Mouse (Mus musculus): ENCODE results near the gene Zeb2. TPM values are rescaled to one million over a fixed set of nuclear protein-coding genes. Genes with fewer than 3 reads are reported as not detected.
A peak's percentile ranks its signal among the peaks of the same experiment; 100 is the strongest.

The Zeb2 gene
- polyA plus RNA-seq, 1 experiment from 2014 or later, result 96.4 TPM

- Histone ChIP-seq H3K9me3 (no peaks in the 10 kb centered on the region), H3K27me3 (no peaks in the 10 kb centered on the region; the same call in 1 of the 2 replicates), H3K4me2 (no peak overlapping the region), H3K27ac (no peak overlapping the region), H3K36me3 (no peaks in the 10 kb centered on the region), H3K4me1 (peaks cover 36% of the 10 kb centered on the region), H3K4me3 (no peak overlapping the region), H3K9ac (no peak overlapping the region)
- 80% methylated on average over 9 of the region's 9 CpGs for WGBS
- ATAC-seq (ENCODE audit: insufficient number of reproducible peaks, insufficient read depth, low FRiP score, low TSS enrichment, low read depth), result no peak
Measured at GRCm38 (mm10) chr2:45058183-45058582, 59.0 kb downstream of the Zeb2 start.

GRCm38 (mm10) chr2:45056856-45057562 is 60.2 kb downstream of the Zeb2 start:
- Histone ChIP-seq H3K9ac (no peak overlapping the region), H3K9me3 (no peaks in the 10 kb centered on the region), H3K4me3 (no peak overlapping the region), H3K27me3 (no peaks in the 10 kb centered on the region; the same call in 1 of the 2 replicates), H3K4me2 (no peak overlapping the region), H3K4me1 (peaks cover 40% of the 10 kb centered on the region), H3K27ac (no peak overlapping the region), H3K36me3 (no peaks in the 10 kb centered on the region)
- no peak for ATAC-seq (ENCODE audit: insufficient number of reproducible peaks, insufficient read depth, low FRiP score, low TSS enrichment, low read depth)
- WGBS, result 82% methylated on average over 10 of the region's 10 CpGs

GRCm38 (mm10) chr2:45055926-45056325 is 61.3 kb downstream of the Zeb2 start:
- Histone ChIP-seq H3K4me2 (no peak overlapping the region), H3K27ac (no peak overlapping the region), H3K9ac (no peak overlapping the region), H3K9me3 (no peaks in the 10 kb centered on the region), H3K4me1 (peaks cover 42% of the 10 kb centered on the region), H3K36me3 (no peaks in the 10 kb centered on the region), H3K27me3 (no peaks in the 10 kb centered on the region; the same call in 1 of the 2 replicates), H3K4me3 (no peak overlapping the region)
- WGBS, result 83% methylated on average over 6 of the region's 6 CpGs
- ATAC-seq (ENCODE audit: insufficient number of reproducible peaks, insufficient read depth, low FRiP score, low TSS enrichment, low read depth), result no peak

- Histone ChIP-seq H3K4me3 (no peak overlapping the region), H3K4me2 (no peak overlapping the region), H3K9me3 (no peaks in the 10 kb centered on the region), H3K27me3 (no peaks in the 10 kb centered on the region), H3K27ac (no peak overlapping the region), H3K9ac (no peak overlapping the region), H3K36me3 (no peaks in the 10 kb centered on the region), H3K4me1 (peaks cover 42% of the 10 kb centered on the region)
- WGBS, result 78% methylated on average over 8 of the region's 8 CpGs
- no peak for ATAC-seq (ENCODE audit: insufficient number of reproducible peaks, insufficient read depth, low FRiP score, low TSS enrichment, low read depth)
Measured at GRCm38 (mm10) chr2:45055034-45055615, 62.1 kb downstream of the Zeb2 start.

- Histone ChIP-seq H3K9me3 (no peaks in the 10 kb centered on the region), H3K9ac (no peak overlapping the region), H3K36me3 (no peaks in the 10 kb centered on the region), H3K4me1 (peaks cover 42% of the 10 kb centered on the region), H3K4me3 (no peak overlapping the region), H3K27ac (no peak overlapping the region), H3K27me3 (no peaks in the 10 kb centered on the region), H3K4me2 (no peak overlapping the region)
- 67% methylated on average over 11 of the region's 11 CpGs for WGBS
- ATAC-seq (ENCODE audit: insufficient number of reproducible peaks, insufficient read depth, low FRiP score, low TSS enrichment, low read depth), result no peak
Measured at GRCm38 (mm10) chr2:45054070-45055025, 62.8 kb downstream of the Zeb2 start.

- H3K4me3 ChIP-seq, result no peak overlapping the region
- H3K27ac ChIP-seq, result 0 out of 2 replicates have a peak overlapping the region, but pooled peaks have one; percentile 5
- H3K36me3 ChIP-seq, result no peaks in the 10 kb centered on the region
- WGBS, result 66% methylated on average over 4 of the region's 4 CpGs
- H3K9me3 ChIP-seq, result no peaks in the 10 kb centered on the region
- no peaks in the 10 kb centered on the region for H3K27me3 ChIP-seq
- no peak overlapping the region for H3K9ac ChIP-seq
- H3K4me2 ChIP-seq, result no peak overlapping the region
- ATAC-seq (ENCODE audit: insufficient number of reproducible peaks, insufficient read depth, low FRiP score, low TSS enrichment, low read depth), result no peak
- peaks cover 34% of the 10 kb centered on the region for H3K4me1 ChIP-seq
Measured at GRCm38 (mm10) chr2:45052587-45052986, 64.6 kb downstream of the Zeb2 start.

GRCm38 (mm10) chr2:45051321-45051720 is 65.9 kb downstream of the Zeb2 start:
- no peaks in the 10 kb centered on the region for H3K27me3 ChIP-seq
- no peak overlapping the region for H3K27ac ChIP-seq
- no peak overlapping the region for H3K4me3 ChIP-seq
- no peaks in the 10 kb centered on the region for H3K36me3 ChIP-seq
- ATAC-seq (ENCODE audit: insufficient number of reproducible peaks, insufficient read depth, low FRiP score, low TSS enrichment, low read depth), result no peak
- no peak overlapping the region for H3K4me2 ChIP-seq
- peaks cover 39% of the 10 kb centered on the region for H3K4me1 ChIP-seq
- no peaks in the 10 kb centered on the region for H3K9me3 ChIP-seq
- WGBS, result 42% methylated on average over 2 of the region's 2 CpGs
- H3K9ac ChIP-seq, result no peak overlapping the region

GRCm38 (mm10) chr2:45049923-45050322 is 67.3 kb downstream of the Zeb2 start:
- no peak overlapping the region for H3K9ac ChIP-seq
- 70% methylated on average over 4 of the region's 4 CpGs for WGBS
- ATAC-seq (ENCODE audit: insufficient number of reproducible peaks, insufficient read depth, low FRiP score, low TSS enrichment, low read depth), result no peak
- H3K9me3 ChIP-seq, result no peaks in the 10 kb centered on the region
- H3K4me2 ChIP-seq, result no peak overlapping the region
- H3K27me3 ChIP-seq, result no peaks in the 10 kb centered on the region
- no peak overlapping the region for H3K27ac ChIP-seq
- H3K4me1 ChIP-seq, result peaks cover 43% of the 10 kb centered on the region
- H3K36me3 ChIP-seq, result no peaks in the 10 kb centered on the region
- H3K4me3 ChIP-seq, result no peak overlapping the region

GRCm38 (mm10) chr2:45049279-45049678 is 67.9 kb downstream of the Zeb2 start:
- ATAC-seq (ENCODE audit: insufficient number of reproducible peaks, insufficient read depth, low FRiP score, low TSS enrichment, low read depth), result no peak
- H3K4me1 ChIP-seq, result peaks cover 44% of the 10 kb centered on the region

GRCm38 (mm10) chr2:45040706-45041312 is 76.4 kb downstream of the Zeb2 start:
- no peaks in the 10 kb centered on the region for H3K36me3 ChIP-seq
- no peaks in the 10 kb centered on the region for H3K9me3 ChIP-seq
- H3K4me2 ChIP-seq, result no peak overlapping the region
- 80% methylated on average over 13 of the region's 13 CpGs for WGBS
- H3K27me3 ChIP-seq, result no peaks in the 10 kb centered on the region
- no peak overlapping the region for H3K9ac ChIP-seq
- no peak for ATAC-seq (ENCODE audit: insufficient number of reproducible peaks, insufficient read depth, low FRiP score, low TSS enrichment, low read depth)
- no peak overlapping the region for H3K4me3 ChIP-seq
- no peak overlapping the region for H3K27ac ChIP-seq
- H3K4me1 ChIP-seq, result peaks cover 26% of the 10 kb centered on the region

More at GRCm38 (mm10) chr2:45049279-45049678, 67.9 kb downstream of the Zeb2 start:
- Histone ChIP-seq H3K9me3 (no peaks in the 10 kb centered on the region), H3K4me2 (no peak overlapping the region), H3K4me3 (no peak overlapping the region), H3K27ac (no peak overlapping the region), H3K9ac (no peak overlapping the region), H3K27me3 (no peaks in the 10 kb centered on the region), H3K36me3 (no peaks in the 10 kb centered on the region)
- 59% methylated on average over 2 of the region's 2 CpGs for WGBS

GRCm38 (mm10) chr2:45039503-45039902 is 77.7 kb downstream of the Zeb2 start:
- Histone ChIP-seq H3K4me1 (peaks cover 19% of the 10 kb centered on the region), H3K9ac (no peak overlapping the region)
- ATAC-seq (ENCODE audit: insufficient number of reproducible peaks, insufficient read depth, low FRiP score, low TSS enrichment, low read depth), result no peak

More at GRCm38 (mm10) chr2:45039503-45039902, 77.7 kb downstream of the Zeb2 start:
- Histone ChIP-seq H3K27me3 (no peaks in the 10 kb centered on the region), H3K4me2 (no peak overlapping the region), H3K27ac (no peak overlapping the region), H3K36me3 (no peaks in the 10 kb centered on the region), H3K4me3 (no peak overlapping the region), H3K9me3 (no peaks in the 10 kb centered on the region)

Data from embryonic facial prominence, embryonic 13.5 days (tissue).